Mouse (Mus musculus) testis, adult 2 months (tissue): ENCODE data around the gene Usp18.

Experiments used
- CTCF ChIP-seq: fragments of 200-500 bp; IDR thresholded peaks from 2 replicates; pipeline ENCODE4 v1.5.1; 2012; ENCODE audit warnings: low read depth, mild to moderate bottlenecking, inconsistent platforms, low read length, moderate library complexity; ENCODE audit not compliant: control insufficient read depth, insufficient read depth, insufficient replicate concordance
- POLR2A ChIP-seq: fragments of 200-500 bp; IDR thresholded peaks from 2 replicates; pipeline ENCODE4 v1.6.1; 2012; ENCODE audit warnings: low read depth, mild to moderate bottlenecking, inconsistent platforms, low read length, moderate library complexity; ENCODE audit not compliant: control insufficient read depth

DNA sequence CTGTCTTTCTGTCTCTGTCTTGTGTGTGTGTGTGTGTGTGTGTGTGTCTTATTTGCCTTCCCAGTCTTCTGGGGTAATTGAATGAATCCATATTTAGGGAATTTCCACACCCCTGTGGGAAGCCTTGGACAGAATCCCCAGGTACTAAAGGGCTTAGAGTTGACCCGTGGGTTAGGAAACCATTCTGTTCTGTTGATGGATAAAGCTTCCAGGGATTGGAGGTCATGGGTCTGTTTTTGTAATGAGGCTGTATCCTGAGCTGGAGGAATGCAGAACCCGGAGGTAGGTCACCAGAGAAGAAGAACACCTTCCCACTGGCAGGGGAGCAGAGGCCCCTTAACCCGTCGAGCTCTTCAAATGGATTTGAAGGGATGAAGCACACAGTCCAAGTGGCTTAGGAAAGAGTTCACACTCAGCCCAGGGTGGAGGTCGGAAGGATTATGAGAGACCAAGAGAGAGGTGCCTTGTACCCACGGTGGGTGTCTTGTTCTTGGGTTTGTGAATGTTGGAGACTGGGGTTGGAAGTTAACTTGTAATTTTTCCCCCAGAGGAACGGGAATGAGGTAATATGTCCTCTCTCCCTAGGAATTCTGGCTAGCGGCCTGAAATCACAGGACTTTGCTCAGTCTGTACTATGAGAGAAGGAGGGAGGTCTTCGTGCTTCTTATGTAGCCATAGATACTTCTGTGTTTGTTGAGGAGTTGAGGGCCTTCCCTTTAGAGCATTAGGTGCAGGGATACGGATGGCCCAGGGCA lies 57.9 kb downstream of the Usp18 start:
- TF ChIP-seq POLR2A (no peak), CTCF (no peak)
